Mouse (Mus musculus) left cerebral cortex, postnatal 36 days (tissue): ENCODE measurements around the gene Pbld2. TPM values are rescaled to one million over a fixed set of nuclear protein-coding genes. Genes with fewer than 3 reads are reported as not detected.
"Not testable (repeated sequence)": the region's sequence is repeated elsewhere in the genome, so short reads cannot be mapped to it uniquely, and the experiment has no call there.

Source experiments
- DNase-seq, 2 experiments: peaks; one replicate each; pipeline ENCODE4 v3.0.0; 2021 to 2022; ENCODE audit warnings: low spot score in 2 of 2, mixed read lengths in 1 of 2
- intact Hi-C: fragments of 180-260 bp; cut with DNase I; formaldehyde crosslinking; loops from one replicate; pipeline ENCODE4 v1.15.1; 2025
- total RNA-seq, 2 experiments: library from RNA; stranded (reverse); gene quantifications; 2 replicates each; pipeline ENCODE4 v1.2.3; 2021

Gene Pbld2
- total RNA-seq, 2 experiments from 2014 or later = 1.7 TPM

- DNase-seq = peak; percentile 64 to 68
- intact Hi-C loops = loop anchor here (10.0 kb wide), 1 partner anchor 82 kb away; no protein-coding TSS in a partner anchor
These were observed 880 bp upstream of the Pbld2 start for GRCm38 (mm10) chr10:63023121-63023748.

- no peak for DNase-seq
- intact Hi-C loops = loop anchor here (10.0 kb wide), 1 partner anchor 80 kb away; no protein-coding TSS in a partner anchor
These were observed 430 bp downstream of the Pbld2 start for GRCm38 (mm10) chr10:63024580-63024910.

- DNase-seq = no peak
- intact Hi-C loops = loop anchor here (10.0 kb wide), 1 partner anchor 80 kb away; no protein-coding TSS in a partner anchor
These were observed 901 bp downstream of the Pbld2 start for GRCm38 (mm10) chr10:63025016-63025415.

- intact Hi-C loops = loop anchor here (10.0 kb wide), 1 partner anchor 79 kb away; no protein-coding TSS in a partner anchor
- DNase-seq = no peak
These were observed 1.4 kb downstream of the Pbld2 start for GRCm38 (mm10) chr10:63025491-63026011.

- intact Hi-C loops = loop anchor here (10.0 kb wide), 1 partner anchor 79 kb away; no protein-coding TSS in a partner anchor
- DNase-seq = no peak
These were observed 2.2 kb downstream of the Pbld2 start for GRCm38 (mm10) chr10:63026156-63026794.

GRCm38 (mm10) chr10:63026795-63027160 is 2.7 kb downstream of the Pbld2 start:
- DNase-seq = no peak
- intact Hi-C loops = loop anchor here (10.0 kb wide), 1 partner anchor 78 kb away; no protein-coding TSS in a partner anchor

GRCm38 (mm10) chr10:63027376-63028161 is 3.5 kb downstream of the Pbld2 start:
- intact Hi-C loops = loop anchor here (10.0 kb wide), 1 partner anchor 77 kb away; no protein-coding TSS in a partner anchor
- no peak for DNase-seq

- no peak for DNase-seq
- intact Hi-C loops = loop anchor here (10.0 kb wide), 1 partner anchor 76 kb away; no protein-coding TSS in a partner anchor
These were observed 4.3 kb downstream of the Pbld2 start for GRCm38 (mm10) chr10:63028396-63028795.

GRCm38 (mm10) chr10:63032267-63032666 is 8.2 kb downstream of the Pbld2 start:
- intact Hi-C loops = no loop called here
- DNase-seq = no peak

- no peak for DNase-seq
- intact Hi-C loops = no loop called here
These were observed 8.8 kb downstream of the Pbld2 start for GRCm38 (mm10) chr10:63032956-63033355.

GRCm38 (mm10) chr10:63038571-63039320 is 14.6 kb downstream of the Pbld2 start:
- DNase-seq = no peak
- intact Hi-C loops = no loop called here

GRCm38 (mm10) chr10:63039867-63040628 is 15.9 kb downstream of the Pbld2 start:
- intact Hi-C loops = no loop called here
- DNase-seq = no peak

GRCm38 (mm10) chr10:63043154-63043553 is 19.0 kb downstream of the Pbld2 start:
- intact Hi-C loops = no loop called here
- no peak for DNase-seq

- no peak for DNase-seq
- intact Hi-C loops = no loop called here
These were observed 23.6 kb downstream of the Pbld2 start for GRCm38 (mm10) chr10:63047751-63048150.

- DNase-seq = no peak
- intact Hi-C loops = no loop called here
These were observed 25.0 kb downstream of the Pbld2 start for GRCm38 (mm10) chr10:63049106-63049505.

GRCm38 (mm10) chr10:63051267-63051666 is 27.2 kb downstream of the Pbld2 start:
- DNase-seq = no peak
- intact Hi-C loops = no loop called here

GRCm38 (mm10) chr10:63052011-63052410 is 27.9 kb downstream of the Pbld2 start:
- intact Hi-C loops = no loop called here

GRCm38 (mm10) chr10:63053007-63053406 is 28.9 kb downstream of the Pbld2 start:
- intact Hi-C loops = no loop called here
- no peak for DNase-seq

More at GRCm38 (mm10) chr10:63052011-63052410, 27.9 kb downstream of the Pbld2 start:
- DNase-seq = no peak

GRCm38 (mm10) chr10:63054071-63054470 is 30.0 kb downstream of the Pbld2 start:
- intact Hi-C loops, DNase-seq: not testable (repeated sequence)
